Mouse (Mus musculus) layer of hippocampus, adult 8-10 months (tissue): ENCODE data around the gene Slc29a2. TPM values are rescaled to one million over a fixed set of nuclear protein-coding genes. Genes with fewer than 3 reads are reported as not detected.

Experiments used
- total RNA-seq, 4 experiments: library from RNA; stranded (reverse); gene quantifications; 2 replicates each; pipeline ENCODE4 v1.2.4; 2022

The Slc29a2 gene
- total RNA-seq, 4 experiments from 2014 or later = 12.3 to 19.8 (median 16.3) TPM

Other genes starting within 250 kb of the Slc29a2 start
- gene Rbm4, start 230.0 kb upstream of the Slc29a2 start, total RNA-seq = 10 to 100 TPM; 79.4 to 87.1 (median 84.8) TPM
- 10 to 100 TPM; 22.5 to 29.2 (median 26.0) TPM for gene Gm21992, start 212.2 kb upstream of the Slc29a2 start, total RNA-seq
- 10 to 100 TPM; 45.5 to 60.9 (median 54.8) TPM for gene Rbm14, start 212.2 kb upstream of the Slc29a2 start, total RNA-seq
- 10 to 100 TPM; 30.9 to 44.4 (median 38.5) TPM for gene Ccs, start 184.5 kb upstream of the Slc29a2 start, total RNA-seq
- 1 to 10 TPM; 2.1 to 2.8 (median 2.4) TPM for gene Ccdc87, start 184.5 kb upstream of the Slc29a2 start, total RNA-seq
- gene Ctsf, start 168.7 kb upstream of the Slc29a2 start, total RNA-seq = 100 to 1,000 TPM; 110 to 126 (median 119) TPM
- gene Actn3, start 146.0 kb upstream of the Slc29a2 start, total RNA-seq = 1 to 10 TPM in 3 of 4 experiments, under 1 TPM in 1; 0.74 to 1.4 (median 1.1) TPM
- 10 to 100 TPM; 25.1 to 32.1 (median 25.6) TPM for gene Zdhhc24, start 145.2 kb upstream of the Slc29a2 start, total RNA-seq
- 10 to 100 TPM; 32.7 to 45.2 (median 39.3) TPM for gene Bbs1, start 117.2 kb upstream of the Slc29a2 start, total RNA-seq
- gene Dpp3, start 95.6 kb upstream of the Slc29a2 start, total RNA-seq = 10 to 100 TPM; 38.9 to 41.3 (median 39.7) TPM
- 10 to 100 TPM; 25.5 to 31.6 (median 28.9) TPM for gene Peli3, start 80.7 kb upstream of the Slc29a2 start, total RNA-seq
- 10 to 100 TPM; 51.9 to 62.5 (median 56.4) TPM for gene Mrpl11, start 61.7 kb upstream of the Slc29a2 start, total RNA-seq
- 10 to 100 TPM in 2 of 4 experiments, 1 to 10 TPM in 2; 4.0 to 10.8 (median 8.3) TPM for gene Npas4, start 33.5 kb upstream of the Slc29a2 start, total RNA-seq
- 100 to 1,000 TPM; 107 to 119 (median 111) TPM for gene B4gat1, start 15.0 kb downstream of the Slc29a2 start, total RNA-seq
- 1 to 10 TPM; 4.4 to 10.0 (median 6.3) TPM for gene AC124502.3, start 15.0 kb downstream of the Slc29a2 start, total RNA-seq
- 10 to 100 TPM; 18.3 to 24.6 (median 20.6) TPM for gene Brms1, start 17.5 kb downstream of the Slc29a2 start, total RNA-seq
- gene Rin1, start 26.6 kb downstream of the Slc29a2 start, total RNA-seq = 100 to 1,000 TPM in 1 of 4 experiments, 10 to 100 TPM in 3; 89.3 to 115 (median 96.8) TPM
- gene Cd248, start 44.2 kb downstream of the Slc29a2 start, total RNA-seq = 1 to 10 TPM; 3.7 to 5.6 (median 4.4) TPM
- 100 to 1,000 TPM; 104 to 117 (median 106) TPM for gene Tmem151a, start 61.7 kb downstream of the Slc29a2 start, total RNA-seq
- 10 to 100 TPM; 21.4 to 29.8 (median 25.9) TPM for gene Yif1a, start 64.7 kb downstream of the Slc29a2 start, total RNA-seq
- 100 to 1,000 TPM; 417 to 436 (median 422) TPM for gene Cnih2, start 74.7 kb downstream of the Slc29a2 start, total RNA-seq
- gene Rab1b, start 83.2 kb downstream of the Slc29a2 start, total RNA-seq = 100 to 1,000 TPM; 154 to 165 (median 160) TPM
- gene Klc2, start 94.7 kb downstream of the Slc29a2 start, total RNA-seq = 100 to 1,000 TPM; 215 to 240 (median 227) TPM
- 10 to 100 TPM; 50.9 to 59.4 (median 55.3) TPM for gene Pacs1, start 249.3 kb downstream of the Slc29a2 start, total RNA-seq